Mouse (Mus musculus) heart, postnatal 0 days (tissue): ENCODE measurements around the gene Prkcz.

Source experiments
- CTCF ChIP-seq: IDR thresholded peaks from 2 replicates; pipeline ENCODE4 v1.5.1; 2016; ENCODE audit warnings: antibody characterized with exemption, control low read depth, low read depth
- EP300 ChIP-seq: IDR thresholded peaks from 2 replicates; pipeline ENCODE4 v1.6.1; 2016; ENCODE audit warnings: antibody characterized with exemption, low read depth

DNA sequence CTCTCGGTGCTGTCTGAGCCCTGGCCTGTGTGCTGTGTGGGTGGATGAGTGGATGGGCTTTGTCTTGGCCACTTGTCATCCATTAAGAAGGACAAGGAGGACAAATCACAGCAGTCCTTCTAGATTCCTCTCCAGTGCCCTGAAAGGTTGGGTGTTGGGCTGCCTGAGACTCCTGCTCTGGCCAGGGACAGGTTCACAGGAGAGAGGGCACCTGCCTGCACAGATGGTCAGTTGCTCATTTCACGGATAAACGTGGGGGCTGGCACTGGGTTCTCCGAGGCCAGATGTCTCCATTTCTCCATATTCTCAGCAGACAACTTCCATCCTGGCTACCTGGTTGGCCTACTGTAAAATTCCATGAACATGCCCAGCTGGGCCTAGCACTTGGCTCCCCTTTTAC is 62.3 kb downstream of the Prkcz start:
- no peak for TF ChIP-seq EP300
- TF ChIP-seq CTCF: no peak
